Mouse (Mus musculus) heart, postnatal 0 days (tissue): Measurements from ENCODE around the gene Nucb1.

Source experiments
- CTCF ChIP-seq: IDR thresholded peaks from 2 replicates; pipeline ENCODE4 v1.5.1; 2016; ENCODE audit warnings: antibody characterized with exemption, control low read depth, low read depth
- EP300 ChIP-seq: IDR thresholded peaks from 2 replicates; pipeline ENCODE4 v1.6.1; 2016; ENCODE audit warnings: antibody characterized with exemption, low read depth

DNA sequence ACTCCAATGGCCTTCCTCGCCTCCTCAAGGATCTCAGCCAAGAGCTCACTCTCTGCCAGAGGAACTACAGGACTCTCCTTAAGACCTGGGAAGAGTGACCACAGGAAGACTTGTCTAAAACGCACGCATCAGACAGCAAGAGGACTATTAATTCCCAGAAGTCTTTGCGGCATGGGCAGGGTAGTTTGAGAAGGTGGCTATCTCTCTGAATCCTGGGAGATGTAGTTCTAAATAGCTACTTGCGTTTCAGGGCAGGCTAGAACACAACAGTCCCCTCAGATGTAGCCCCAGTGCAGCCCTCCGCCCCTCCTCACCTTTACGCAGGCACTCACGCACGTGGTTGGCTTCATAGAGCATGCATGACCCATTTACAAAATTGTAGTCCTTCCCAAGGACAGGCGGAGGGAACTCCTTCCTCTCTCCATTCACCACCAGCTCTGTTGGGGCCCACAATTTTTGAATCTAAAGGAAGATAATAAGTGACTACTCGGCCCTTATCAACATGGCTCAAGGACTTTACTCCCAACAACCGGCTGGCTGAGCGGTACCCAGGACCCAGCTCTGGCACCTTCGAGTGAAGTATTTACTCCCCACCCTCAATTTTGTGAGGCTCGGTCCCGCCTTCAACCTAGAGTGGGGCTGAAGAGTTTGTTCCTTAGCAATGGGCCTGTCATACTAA is 34.8 kb downstream of the Nucb1 start:
- no peak for TF ChIP-seq EP300
- no peak for TF ChIP-seq CTCF
